Mouse (Mus musculus): ENCODE data around the gene Ube2f. TPM values are rescaled to one million over a fixed set of nuclear protein-coding genes. Genes with fewer than 3 reads are reported as not detected.

Gene Ube2f
- polyA plus RNA-seq, 1 experiment from 2014 or later = 73.8 TPM

- H3K4me3 ChIP-seq = no peak overlapping the region
- no peak overlapping the region for H3K27ac ChIP-seq
- no peaks in the 10 kb centered on the region for H3K27me3 ChIP-seq
- H3K36me3 ChIP-seq = peaks cover 58% of the 10 kb centered on the region
- H3K4me2 ChIP-seq = no peak overlapping the region
- no peak for ATAC-seq (ENCODE audit: insufficient number of reproducible peaks, insufficient read depth, low FRiP score, low TSS enrichment, low read depth)
- WGBS = 93% methylated on average over 4 of the region's 4 CpGs
- no peaks in the 10 kb centered on the region for H3K9me3 ChIP-seq
- no peak overlapping the region for H3K9ac ChIP-seq
- H3K4me1 ChIP-seq = no peaks in the 10 kb centered on the region
Measured at GRCm38 (mm10) chr1:91276581-91276980, 26.5 kb downstream of the Ube2f start.

- Histone ChIP-seq H3K4me3 (no peak overlapping the region), H3K27ac (no peak overlapping the region), H3K4me1 (no peaks in the 10 kb centered on the region), H3K4me2 (no peak overlapping the region), H3K27me3 (no peaks in the 10 kb centered on the region), H3K9me3 (no peaks in the 10 kb centered on the region), H3K9ac (no peak overlapping the region), H3K36me3 (peaks cover 63% of the 10 kb centered on the region)
- no peak for ATAC-seq (ENCODE audit: insufficient number of reproducible peaks, insufficient read depth, low FRiP score, low TSS enrichment, low read depth)
- 88% methylated on average over 2 of the region's 2 CpGs for WGBS
Measured at GRCm38 (mm10) chr1:91277480-91277879, 27.4 kb downstream of the Ube2f start.

- Histone ChIP-seq H3K4me3 (no peak overlapping the region), H3K9me3 (no peaks in the 10 kb centered on the region), H3K36me3 (peaks cover 68% of the 10 kb centered on the region), H3K4me2 (no peak overlapping the region), H3K27me3 (no peaks in the 10 kb centered on the region), H3K27ac (no peak overlapping the region), H3K9ac (no peak overlapping the region), H3K4me1 (no peaks in the 10 kb centered on the region)
- 94% methylated on average over 3 of the region's 3 CpGs for WGBS
- ATAC-seq (ENCODE audit: insufficient number of reproducible peaks, insufficient read depth, low FRiP score, low TSS enrichment, low read depth) = no peak
Measured at GRCm38 (mm10) chr1:91278410-91279119, 28.5 kb downstream of the Ube2f start.

- 81% methylated on average over 1 of the region's 1 CpGs for WGBS
- H3K9ac ChIP-seq = no peak overlapping the region
- H3K27me3 ChIP-seq = no peaks in the 10 kb centered on the region
- H3K9me3 ChIP-seq = no peaks in the 10 kb centered on the region
- ATAC-seq (ENCODE audit: insufficient number of reproducible peaks, insufficient read depth, low FRiP score, low TSS enrichment, low read depth) = no peak
- H3K4me2 ChIP-seq = no peak overlapping the region
- no peak overlapping the region for H3K4me3 ChIP-seq
- no peak overlapping the region for H3K27ac ChIP-seq
- peaks cover 73% of the 10 kb centered on the region for H3K36me3 ChIP-seq
- H3K4me1 ChIP-seq = no peaks in the 10 kb centered on the region
Measured at GRCm38 (mm10) chr1:91279126-91279525, 29.0 kb downstream of the Ube2f start.

GRCm38 (mm10) chr1:91282582-91282981 lies 32.5 kb downstream of the Ube2f start:
- Histone ChIP-seq H3K9me3 (no peaks in the 10 kb centered on the region), H3K9ac (no peak overlapping the region), H3K27me3 (no peaks in the 10 kb centered on the region), H3K27ac (no peak overlapping the region), H3K4me1 (no peaks in the 10 kb centered on the region), H3K4me2 (no peak overlapping the region), H3K36me3 (peaks cover 82% of the 10 kb centered on the region), H3K4me3 (no peak overlapping the region)
- ATAC-seq (ENCODE audit: insufficient number of reproducible peaks, insufficient read depth, low FRiP score, low TSS enrichment, low read depth) = no peak
- 89% methylated on average over 1 of the region's 1 CpGs for WGBS

- 90% methylated on average over 1 of the region's 1 CpGs for WGBS
- Histone ChIP-seq H3K36me3 (peaks cover 53% of the 10 kb centered on the region), H3K27ac (no peak overlapping the region), H3K9me3 (no peaks in the 10 kb centered on the region), H3K4me1 (no peaks in the 10 kb centered on the region), H3K9ac (no peak overlapping the region), H3K27me3 (no peaks in the 10 kb centered on the region), H3K4me3 (no peak overlapping the region), H3K4me2 (no peak overlapping the region)
- ATAC-seq (ENCODE audit: insufficient number of reproducible peaks, insufficient read depth, low FRiP score, low TSS enrichment, low read depth) = no peak
Measured at GRCm38 (mm10) chr1:91289375-91289774, 39.3 kb downstream of the Ube2f start.

- ATAC-seq (ENCODE audit: insufficient number of reproducible peaks, insufficient read depth, low FRiP score, low TSS enrichment, low read depth) = no peak
- peaks cover 28% of the 10 kb centered on the region for H3K36me3 ChIP-seq
- H3K9me3 ChIP-seq = no peaks in the 10 kb centered on the region
- no peaks in the 10 kb centered on the region for H3K4me1 ChIP-seq
- H3K4me2 ChIP-seq = no peak overlapping the region
- H3K4me3 ChIP-seq = no peak overlapping the region
- H3K27me3 ChIP-seq = no peaks in the 10 kb centered on the region
- H3K9ac ChIP-seq = no peak overlapping the region
- WGBS = 92% methylated on average over 11 of the region's 11 CpGs
- no peak overlapping the region for H3K27ac ChIP-seq
Measured at GRCm38 (mm10) chr1:91292101-91292825, 42.2 kb downstream of the Ube2f start.

DNA sequence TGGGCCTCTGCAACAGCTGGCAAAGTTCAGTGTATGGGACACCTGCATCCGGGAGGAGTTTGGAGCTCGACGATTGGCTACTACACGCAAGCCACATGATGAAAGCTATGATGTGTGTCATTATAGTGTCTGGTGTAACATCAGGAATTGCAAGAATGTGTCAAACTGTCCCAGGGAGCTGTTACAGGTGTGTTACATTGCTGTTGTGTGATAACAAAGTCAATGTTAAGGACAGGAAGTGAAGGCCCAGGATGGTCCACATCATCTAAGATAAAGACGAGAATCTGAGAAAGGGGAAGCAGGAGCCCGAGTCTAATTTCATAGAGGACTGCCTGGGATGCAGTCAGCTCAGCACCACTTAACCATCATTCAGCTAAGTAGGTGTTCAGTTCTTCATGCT lies 45.4 kb downstream of the Ube2f start:
- Histone ChIP-seq H3K4me3 (no peak overlapping the region), H3K9ac (no peak overlapping the region), H3K4me1 (peaks cover 8% of the 10 kb centered on the region), H3K9me3 (no peaks in the 10 kb centered on the region), H3K27me3 (no peaks in the 10 kb centered on the region), H3K27ac (no peak overlapping the region), H3K36me3 (peaks cover 13% of the 10 kb centered on the region), H3K4me2 (no peak overlapping the region)
- ATAC-seq (ENCODE audit: insufficient number of reproducible peaks, insufficient read depth, low FRiP score, low TSS enrichment, low read depth) = no peak
- 91% methylated on average over 6 of the region's 6 CpGs for WGBS

- ATAC-seq (ENCODE audit: insufficient number of reproducible peaks, insufficient read depth, low FRiP score, low TSS enrichment, low read depth) = peak; percentile 96
- peaks cover 9% of the 10 kb centered on the region; the same call in 1 of the 2 replicates for H3K36me3 ChIP-seq
- H3K4me1 ChIP-seq = peaks cover 8% of the 10 kb centered on the region
- peak within 1 kb of the TSS; percentile 83 for H3K9ac ChIP-seq
- peak within 1 kb of the TSS; percentile 86 for H3K4me3 ChIP-seq
- H3K27ac ChIP-seq = no peak within 1 kb of the TSS
- H3K4me2 ChIP-seq = peak within 1 kb of the TSS; percentile 79
- H3K27me3 ChIP-seq = no peaks in the 10 kb centered on the region
- no peaks in the 10 kb centered on the region for H3K9me3 ChIP-seq
- WGBS = under 1% methylated on average over 59 of the region's 65 CpGs
Measured at GRCm38 (mm10) chr1:91297799-91298744, 48.0 kb downstream of the Ube2f start, which contains the start of gene Scly. TSS of gene Scly (plus strand) at chr1:91298338.

DNA sequence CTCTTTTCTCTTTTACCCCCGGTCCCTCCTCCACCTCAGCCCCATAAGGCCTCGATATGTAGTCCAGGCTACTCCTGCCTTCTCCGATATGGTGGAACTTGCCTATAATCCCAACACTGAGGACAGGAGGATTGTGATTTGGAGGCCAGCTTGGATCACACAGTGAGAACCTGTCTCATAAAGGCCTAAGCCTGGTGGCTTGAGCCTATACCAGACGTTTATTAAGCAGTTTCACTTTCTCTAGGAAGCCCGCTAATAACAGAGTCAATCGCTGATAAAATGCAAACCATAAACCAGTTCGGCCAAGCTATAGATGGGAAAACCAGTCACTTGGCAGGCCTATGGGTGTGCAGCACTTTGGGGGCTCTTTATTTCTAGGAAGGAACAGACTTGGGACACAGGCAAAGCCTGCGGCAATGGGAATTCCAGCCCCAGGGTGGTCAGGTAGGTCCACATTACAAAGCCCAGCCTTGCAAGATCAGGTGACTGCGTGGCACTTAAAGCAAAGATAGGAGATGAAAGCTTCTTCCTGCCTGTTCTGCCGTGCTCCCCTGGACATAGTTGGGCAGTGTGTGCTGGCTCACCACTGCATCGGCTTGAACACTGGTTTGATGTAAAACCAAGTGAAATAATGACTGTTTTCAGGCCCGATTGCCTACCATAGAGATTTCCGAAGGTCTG lies 49.1 kb downstream of the Ube2f start:
- Histone ChIP-seq H3K36me3 (peaks cover 12% of the 10 kb centered on the region; the same call in 1 of the 2 replicates), H3K4me2 (peak overlapping the region; percentile 79), H3K9me3 (no peaks in the 10 kb centered on the region), H3K4me3 (peak overlapping the region; percentile 86), H3K4me1 (peaks cover 8% of the 10 kb centered on the region), H3K27ac (no peak overlapping the region), H3K9ac (peak overlapping the region; percentile 83), H3K27me3 (no peaks in the 10 kb centered on the region)
- 76% methylated on average over 13 of the region's 13 CpGs for WGBS
- ATAC-seq (ENCODE audit: insufficient number of reproducible peaks, insufficient read depth, low FRiP score, low TSS enrichment, low read depth) = no peak

All from embryonic facial prominence, embryonic 13.5 days (tissue).